Mouse (Mus musculus) urinary bladder, postnatal 25 days (tissue): ENCODE data around the gene Tfrc.
A peak's percentile ranks its signal among the peaks of the same experiment; 100 is the strongest.

Experiments used
- DNase-seq: peaks from one replicate; pipeline ENCODE4 v3.0.0; 2022; ENCODE audit warnings: low spot score

The Tfrc gene

DNA sequence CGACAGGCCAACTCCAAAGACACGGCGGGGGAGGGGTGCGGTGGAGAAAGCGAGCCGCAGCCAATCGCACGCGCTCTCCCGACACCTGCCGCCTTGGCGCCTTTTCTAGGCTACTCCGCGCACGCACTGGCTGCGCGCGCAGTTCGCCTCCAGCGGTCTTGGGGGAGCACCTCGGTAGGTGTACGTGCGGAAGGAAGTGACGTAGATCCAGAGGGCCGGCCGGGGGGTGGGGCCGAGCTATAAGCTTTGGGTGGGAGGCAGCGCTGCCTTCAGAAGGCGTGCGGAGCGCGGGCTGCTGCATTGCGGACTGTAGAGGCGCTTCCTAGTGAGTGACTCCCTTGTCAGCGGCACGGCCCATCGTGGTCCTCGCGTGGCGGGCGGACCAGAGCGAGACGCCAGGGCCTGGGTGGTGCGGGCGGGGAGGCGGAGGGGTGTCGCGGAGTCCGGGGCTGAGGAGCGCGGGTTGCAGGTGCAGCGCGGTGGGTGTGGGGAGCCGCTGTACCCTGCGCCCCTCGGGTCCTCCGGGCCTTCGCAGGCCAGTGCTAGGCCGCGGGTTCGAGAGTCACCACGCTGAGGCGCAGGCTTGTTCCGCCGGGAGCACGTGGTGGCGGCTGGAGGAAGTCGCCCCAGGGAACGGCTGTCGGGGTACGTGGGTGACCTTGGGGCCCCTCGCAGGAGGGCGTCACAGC lies at the start of gene Tfrc:
Gene Tfrc (plus strand): TSS at position 209 of the 689 bp plus-strand sequence.
- DNase-seq = peak; percentile 94

- DNase-seq = no peak
Observed at GRCm38 (mm10) chr16:32559493-32559892, 49.2 kb upstream of the Tfrc start.

DNA sequence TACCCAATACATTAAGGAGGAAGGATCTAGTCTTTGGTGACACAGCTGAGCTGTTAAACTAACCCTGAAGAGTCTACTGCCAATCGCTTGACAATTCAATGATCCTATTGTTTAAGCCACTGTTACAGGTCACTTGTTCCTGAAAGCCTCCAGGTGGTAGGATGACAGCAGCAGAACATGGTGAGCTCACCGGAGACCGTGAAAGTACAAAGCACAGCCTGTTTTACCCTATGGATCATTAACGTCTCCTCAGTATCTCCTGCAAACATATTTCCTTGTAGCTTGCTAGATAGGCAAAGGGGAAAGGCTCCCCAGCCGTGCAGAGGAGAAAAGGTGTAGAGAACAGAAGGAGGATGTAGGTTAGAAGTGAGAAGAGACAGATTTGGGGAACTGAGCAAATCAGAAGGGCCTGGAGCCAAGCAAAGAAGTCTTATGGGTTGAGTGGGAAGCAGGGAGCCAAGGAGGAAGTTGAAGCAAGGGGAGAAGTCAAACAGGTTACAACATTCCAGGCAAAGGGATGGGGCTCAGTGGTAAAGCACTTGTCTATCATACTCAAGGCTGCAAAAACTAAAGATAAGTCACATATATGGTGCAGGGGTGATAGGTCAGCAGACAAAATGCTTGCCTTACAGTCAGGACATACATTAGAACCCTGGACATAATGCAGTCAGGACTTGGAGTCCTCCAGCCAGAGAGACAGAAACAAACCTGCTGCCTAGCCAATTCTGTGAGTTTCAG lies 45.5 kb upstream of the Tfrc start:
- DNase-seq = no peak

GRCm38 (mm10) chr16:32567282-32567681 lies 41.4 kb upstream of the Tfrc start:
- no peak for DNase-seq

DNA sequence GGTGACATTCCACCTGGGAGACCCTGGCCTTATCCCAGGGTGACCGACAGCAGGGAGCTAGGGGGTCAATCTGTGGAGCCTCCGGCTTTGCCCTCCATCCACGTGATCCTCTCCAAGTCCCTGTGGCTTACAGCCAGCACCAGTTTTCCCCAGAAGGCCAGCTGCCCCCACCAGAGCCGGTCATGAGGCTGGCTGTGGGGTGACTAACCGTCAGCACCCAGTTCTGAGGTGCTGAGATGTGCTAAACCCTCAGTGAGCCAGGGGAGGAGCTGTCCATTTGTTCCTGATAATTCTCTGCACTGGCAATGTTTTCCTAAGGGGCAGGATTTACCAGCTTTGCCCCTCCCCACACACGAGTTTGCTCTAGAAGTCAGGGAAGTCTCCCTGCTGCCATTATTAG lies 40.3 kb upstream of the Tfrc start:
- DNase-seq = no peak

- DNase-seq = no peak
Observed at GRCm38 (mm10) chr16:32570042-32570441, 38.7 kb upstream of the Tfrc start.

DNA sequence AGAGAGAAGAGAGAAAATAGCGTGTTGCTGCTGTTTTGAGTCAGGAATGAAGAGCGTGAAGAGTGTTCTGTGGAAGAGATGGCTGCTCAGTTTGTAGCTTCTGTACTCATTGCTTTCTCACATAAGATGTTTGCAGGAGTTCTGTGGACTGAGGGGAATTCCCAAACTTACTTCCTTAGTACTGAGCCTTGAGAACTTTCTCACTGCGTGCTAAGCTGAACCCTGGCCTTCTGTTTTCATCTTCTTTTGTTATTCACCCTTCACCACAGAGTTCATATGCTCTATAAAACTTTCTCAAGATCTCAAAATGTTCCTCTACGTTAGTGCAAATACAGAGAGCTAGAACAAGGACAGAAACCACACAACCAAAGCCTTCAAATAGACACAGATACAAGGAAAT lies 36.2 kb upstream of the Tfrc start:
- DNase-seq = no peak

- no peak for DNase-seq
Observed at GRCm38 (mm10) chr16:32586482-32586881, 22.2 kb upstream of the Tfrc start.

DNA sequence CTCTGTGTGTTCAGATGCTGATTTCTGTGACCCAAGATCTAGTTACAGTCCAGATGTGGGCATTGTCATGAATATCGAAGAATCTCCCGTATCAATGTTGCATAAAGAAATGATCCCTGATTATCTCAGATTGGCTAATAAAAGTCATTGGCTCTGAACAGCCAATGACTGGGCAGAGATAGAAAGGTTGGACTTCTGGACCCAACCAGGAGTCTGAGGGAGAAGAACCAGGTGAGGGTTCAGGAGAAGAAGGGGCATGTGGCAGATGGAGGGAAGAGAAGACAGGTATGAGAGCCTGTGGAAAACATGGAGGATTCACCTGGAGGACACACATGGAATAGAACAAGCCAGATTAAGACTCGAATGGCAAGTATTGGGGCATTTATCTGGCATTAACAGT lies 20.2 kb upstream of the Tfrc start:
- no peak for DNase-seq

GRCm38 (mm10) chr16:32591521-32591920 lies 17.2 kb upstream of the Tfrc start:
- DNase-seq = no peak

GRCm38 (mm10) chr16:32593283-32593805 lies 15.4 kb upstream of the Tfrc start:
- no peak for DNase-seq

DNA sequence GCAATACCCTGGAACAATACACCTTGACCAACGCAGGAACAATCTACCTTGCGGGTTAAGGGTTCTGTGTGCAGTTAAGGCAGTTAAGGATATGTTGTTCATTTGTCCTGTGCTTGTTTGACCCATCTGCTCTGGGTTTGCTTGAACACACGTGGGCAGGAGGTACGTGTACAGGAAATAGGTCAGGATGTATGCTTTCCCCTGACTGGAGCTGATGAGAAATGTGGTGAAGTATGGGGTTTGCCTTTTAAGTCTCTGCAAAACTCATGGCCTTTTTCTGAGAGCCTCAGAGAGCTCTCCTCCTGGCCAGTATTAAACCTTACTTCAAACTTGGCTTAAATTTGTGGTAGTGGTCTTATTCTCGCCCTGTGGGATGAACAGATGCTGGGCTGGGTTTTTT lies 14.8 kb upstream of the Tfrc start:
- DNase-seq = no peak

- no peak for DNase-seq
Observed at GRCm38 (mm10) chr16:32594701-32595100, 14.0 kb upstream of the Tfrc start.

- no peak for DNase-seq
Observed at GRCm38 (mm10) chr16:32595142-32595855, 13.4 kb upstream of the Tfrc start.

GRCm38 (mm10) chr16:32597909-32598381 lies 10.8 kb upstream of the Tfrc start:
- no peak for DNase-seq

- no peak for DNase-seq
Observed at GRCm38 (mm10) chr16:32599151-32599550, 9.6 kb upstream of the Tfrc start.

- DNase-seq = no peak
Observed at GRCm38 (mm10) chr16:32602193-32602685, 6.5 kb upstream of the Tfrc start.

GRCm38 (mm10) chr16:32607562-32608343 lies 967 bp upstream of the Tfrc start:
- no peak for DNase-seq

- no peak for DNase-seq
Observed at GRCm38 (mm10) chr16:32608344-32608711, 392 bp upstream of the Tfrc start.

DNA sequence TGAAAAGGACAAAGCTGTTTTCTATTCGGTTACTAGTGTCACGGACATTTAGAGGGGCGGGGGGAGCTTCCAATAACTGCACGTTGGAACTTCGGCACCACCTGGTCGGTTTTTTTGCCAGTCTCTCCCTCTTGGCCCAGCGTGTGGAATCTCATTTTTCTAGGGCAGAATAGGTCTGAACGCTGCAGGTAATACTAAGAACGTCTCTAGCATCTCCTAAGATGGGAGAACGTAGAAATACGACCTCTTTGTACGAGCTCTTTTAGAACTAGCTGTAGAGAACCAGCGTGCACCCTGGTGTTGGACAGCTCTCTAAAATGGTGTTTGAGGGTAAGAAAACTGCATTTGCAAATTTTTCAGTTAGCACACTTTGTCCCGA lies 670 bp downstream of the Tfrc start:
- no peak for DNase-seq

DNA sequence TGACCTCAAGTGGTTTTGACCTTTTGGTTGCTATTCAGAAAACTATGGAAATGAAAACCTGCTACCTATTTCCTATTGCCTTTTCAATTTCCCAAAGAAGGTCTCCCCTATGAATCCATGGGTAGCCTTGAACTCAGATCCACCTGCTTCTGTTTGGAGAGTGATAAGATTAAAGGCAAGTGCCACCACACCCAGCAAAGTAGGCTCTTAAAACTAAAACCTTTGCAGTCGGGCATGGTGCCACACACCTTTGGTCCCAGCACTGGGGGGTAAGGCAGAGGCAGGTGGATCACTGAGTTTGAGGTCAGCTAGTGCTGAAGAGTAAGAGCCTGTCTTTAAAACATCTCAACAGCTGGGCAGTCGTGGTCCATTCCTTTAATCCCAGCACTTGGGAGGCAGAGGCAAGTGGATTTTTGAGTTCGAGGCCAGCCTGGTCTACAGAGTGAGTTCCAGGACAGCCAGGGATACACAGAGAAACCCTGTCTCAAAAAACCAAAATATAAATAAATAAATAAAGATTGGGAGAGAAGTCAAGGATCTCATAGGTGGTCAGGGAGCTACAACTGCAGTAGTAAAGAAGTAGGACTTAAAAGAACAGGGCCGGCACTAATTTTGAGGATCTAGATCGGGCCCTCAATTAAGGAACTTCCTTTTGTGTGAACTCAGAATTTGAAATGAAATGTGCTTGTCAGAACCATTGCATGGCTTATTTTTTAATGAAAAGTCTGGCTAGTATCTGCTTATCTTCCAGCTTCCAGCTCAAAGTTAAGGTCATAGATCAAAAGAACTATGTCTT lies 1.9 kb downstream of the Tfrc start:
- no peak for DNase-seq
